Mouse (Mus musculus) myocyte (in vitro differentiated cells): ENCODE results near the gene Mast4. TPM values are rescaled to one million over a fixed set of nuclear protein-coding genes. Genes with fewer than 3 reads are reported as not detected.

Source experiments
- H3K27me3 ChIP-seq: one replicate; pipeline ENCODE4 v1.6.1; 2011; ENCODE audit not compliant: control insufficient read depth, insufficient read depth, insufficient read length
- H3K36me3 ChIP-seq: one replicate; pipeline ENCODE4 v1.6.1; 2011; ENCODE audit not compliant: control insufficient read depth, insufficient read depth
- H3K4me2 ChIP-seq: one replicate; pipeline ENCODE4 v1.6.1; 2011; ENCODE audit warnings: low read depth, control low read depth
- H3K4me3 ChIP-seq: one replicate; pipeline ENCODE4 v1.5.1; 2011; ENCODE audit warnings: mild to moderate bottlenecking, control low read depth, moderate library complexity
- H3K79me2 ChIP-seq: one replicate; pipeline ENCODE4 v1.6.1; 2011; ENCODE audit not compliant: control insufficient read depth, insufficient read depth
- H3ac ChIP-seq: one replicate; pipeline ENCODE4 v1.6.1; 2011; ENCODE audit not compliant: control insufficient read depth, insufficient read length
- CEBPB ChIP-seq: IDR thresholded peaks from 2 replicates; pipeline ENCODE4 v1.6.1; 2011; ENCODE audit warnings: mild to moderate bottlenecking, moderate library complexity; ENCODE audit not compliant: poor library complexity, insufficient read depth, severe bottlenecking
- E2F4 ChIP-seq: IDR thresholded peaks from one replicate; pipeline ENCODE4 v1.6.1; 2011; ENCODE audit warnings: mild to moderate bottlenecking, control low read depth, moderate library complexity; ENCODE audit not compliant: insufficient read depth
- MAX ChIP-seq: IDR thresholded peaks from one replicate; pipeline ENCODE4 v1.6.1; 2011; ENCODE audit warnings: low read depth, mild to moderate bottlenecking, control low read depth
- MYOD1 ChIP-seq, 3 experiments: IDR thresholded peaks; one replicate each; pipeline ENCODE4 v1.6.1; 2011; ENCODE audit warnings: control low read depth in 2 of 3, low read depth in 2 of 3, mild to moderate bottlenecking in 2 of 3, moderate library complexity in 1 of 3; ENCODE audit not compliant: insufficient read length in 2 of 3, control insufficient read depth in 1 of 3
- MYOG ChIP-seq, 3 experiments: IDR thresholded peaks; one replicate each; pipeline ENCODE4 v1.6.1; 2011; ENCODE audit warnings: control low read depth in 2 of 3, low read depth in 2 of 3, mild to moderate bottlenecking in 2 of 3; ENCODE audit not compliant: insufficient read length in 2 of 3, control insufficient read depth in 1 of 3, insufficient read depth in 1 of 3
- POLR2A ChIP-seq: IDR thresholded peaks from one replicate; pipeline ENCODE4 v1.6.1; 2011; ENCODE audit warnings: low read depth, mild to moderate bottlenecking, control low read depth, moderate library complexity; ENCODE audit not compliant: insufficient read length
- POLR2AphosphoS2 ChIP-seq: IDR thresholded peaks from one replicate; pipeline ENCODE4 v1.6.1; 2011; ENCODE audit warnings: low read depth, control low read depth; ENCODE audit not compliant: insufficient read length
- REST ChIP-seq: IDR thresholded peaks from one replicate; pipeline ENCODE4 v1.6.1; 2011; ENCODE audit warnings: mild to moderate bottlenecking, control low read depth, moderate library complexity; ENCODE audit not compliant: insufficient read depth, insufficient read length
- SRF ChIP-seq: IDR thresholded peaks from one replicate; pipeline ENCODE4 v1.6.1; 2011; ENCODE audit warnings: low read depth; ENCODE audit not compliant: control insufficient read depth, insufficient read length
- TCF12 ChIP-seq: IDR thresholded peaks from one replicate; pipeline ENCODE4 v1.6.1; 2011; ENCODE audit warnings: mild to moderate bottlenecking, control low read depth; ENCODE audit not compliant: poor library complexity, insufficient read depth, severe bottlenecking
- TCF3 ChIP-seq: IDR thresholded peaks from one replicate; pipeline ENCODE4 v1.6.1; 2011; ENCODE audit warnings: low read depth, control low read depth; ENCODE audit not compliant: insufficient read length
- USF1 ChIP-seq: IDR thresholded peaks from one replicate; pipeline ENCODE4 v1.6.1; 2011; ENCODE audit warnings: low read depth, mild to moderate bottlenecking, control low read depth, moderate library complexity
- polyA plus RNA-seq: library from polyadenylated mRNA; unstranded; fragments of >200 nt; fragmentation: generic; extraction: Trizol; gene quantifications from one replicate; pipeline ENCODE4 v1.2.1, GENCODE M21; 2012; ENCODE audit warnings: missing spikeins

Gene Mast4
- polyA plus RNA-seq, 1 experiment = 15.0 TPM

DNA sequence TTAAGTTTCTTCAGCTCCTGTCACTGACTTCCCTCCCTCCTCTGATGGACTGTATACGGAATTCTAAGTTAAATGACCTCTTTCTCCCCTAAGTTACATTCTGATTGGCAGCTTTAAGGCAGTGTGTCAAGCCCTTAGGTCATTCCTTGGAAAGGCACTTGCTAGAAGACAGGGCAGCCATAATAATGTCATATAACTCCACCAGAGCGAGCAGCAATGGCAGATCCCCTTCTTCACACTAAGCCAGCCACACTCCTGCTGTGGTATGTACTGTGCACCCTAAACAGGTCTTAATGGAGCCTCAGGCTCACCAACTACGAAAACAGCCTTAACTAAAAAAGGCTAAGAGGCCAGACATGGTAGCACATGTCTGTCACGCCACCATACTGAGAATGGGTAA is 123.6 kb downstream of the Mast4 start:
- no peaks in the 10 kb centered on the region for H3K27me3 ChIP-seq
- no peaks in the 10 kb centered on the region for H3K36me3 ChIP-seq
- H3K4me3 ChIP-seq = no peak overlapping the region
- no peak overlapping the region for H3ac ChIP-seq
- peak overlapping the region; percentile 90 for H3K4me2 ChIP-seq
- no peak for TF ChIP-seq REST
- TF ChIP-seq USF1 = no peak
- TF ChIP-seq POLR2A = no peak
- no peak for TF ChIP-seq E2F4
- no peak for TF ChIP-seq MYOG (IDR thresholded peaks at IDR 0.05; ENCODE audit: control insufficient read depth in 1 of 3, insufficient read depth in 1 of 3, insufficient read length in 2 of 3, low read depth in 2 of 3)
- TF ChIP-seq TCF12 = no peak
- TF ChIP-seq SRF = no peak
- peaks cover 42% of the 10 kb centered on the region for H3K79me2 ChIP-seq

GRCm38 (mm10) chr13:103207199-103207598 is 127.1 kb downstream of the Mast4 start:
- TF ChIP-seq TCF3 (no peak), POLR2A (no peak), POLR2AphosphoS2 (no peak), MAX (no peak), E2F4 (no peak), CEBPB (no peak), SRF (no peak), MYOG (IDR thresholded peaks at IDR 0.05; ENCODE audit: control insufficient read depth in 1 of 3, insufficient read depth in 1 of 3, insufficient read length in 2 of 3, low read depth in 2 of 3) (no peak), MYOD1 (IDR thresholded peaks at IDR 0.05; ENCODE audit: control insufficient read depth in 1 of 3, insufficient read length in 2 of 3, low read depth in 2 of 3) (no peak), REST (no peak), USF1 (no peak), TCF12 (no peak)
- no peaks in the 10 kb centered on the region for H3K27me3 ChIP-seq
- H3K36me3 ChIP-seq = no peaks in the 10 kb centered on the region
- H3K4me2 ChIP-seq = no peak overlapping the region
- H3K79me2 ChIP-seq = peaks cover 49% of the 10 kb centered on the region
- H3K4me3 ChIP-seq = no peak overlapping the region
- no peak overlapping the region for H3ac ChIP-seq

DNA sequence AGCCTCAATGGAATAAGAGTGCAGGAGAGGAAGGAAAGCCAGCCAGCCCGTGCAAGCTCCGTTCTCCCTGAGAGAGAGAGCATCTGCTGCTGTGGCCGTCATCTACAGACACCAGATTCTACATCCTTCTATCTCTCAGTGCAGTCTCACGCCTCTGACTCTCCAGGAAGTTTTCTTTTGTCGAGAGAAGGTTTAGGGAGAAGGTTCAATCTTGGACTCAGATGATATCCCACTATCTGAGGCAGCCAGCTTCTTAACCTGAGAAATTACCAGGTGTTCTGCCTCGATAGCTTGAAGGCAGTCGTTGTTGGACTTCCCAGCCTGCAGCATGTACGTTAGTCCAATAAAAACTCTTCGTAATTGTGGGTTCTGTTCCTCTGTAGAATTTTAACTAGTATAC is 127.7 kb downstream of the Mast4 start:
- TF ChIP-seq TCF12 = no peak
- no peaks in the 10 kb centered on the region for H3K27me3 ChIP-seq
- no peak overlapping the region for H3ac ChIP-seq
- peaks cover 49% of the 10 kb centered on the region for H3K79me2 ChIP-seq
- H3K4me3 ChIP-seq = no peak overlapping the region
- H3K4me2 ChIP-seq = no peak overlapping the region
- H3K36me3 ChIP-seq = no peaks in the 10 kb centered on the region

DNA sequence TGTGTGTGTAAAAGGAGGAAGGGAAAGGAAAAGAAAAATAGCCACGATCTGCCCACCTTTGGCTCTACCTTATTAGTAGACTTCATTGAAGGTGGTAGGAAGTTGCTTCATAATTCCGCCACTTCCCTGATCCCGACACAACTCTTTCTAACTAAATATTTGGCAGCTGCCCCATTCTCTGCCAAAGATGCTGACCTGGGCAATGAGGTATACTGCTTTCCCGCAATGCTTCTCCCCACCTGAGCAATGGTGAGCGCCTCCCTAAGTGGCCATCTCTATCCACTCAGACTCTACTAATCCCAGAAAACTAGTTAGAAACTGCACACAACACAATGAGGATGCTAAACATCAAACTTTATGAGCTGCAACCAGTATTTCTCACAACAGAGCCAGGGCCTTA is 129.1 kb downstream of the Mast4 start:
- Histone ChIP-seq H3ac (no peak overlapping the region), H3K27me3 (no peaks in the 10 kb centered on the region), H3K4me3 (no peak overlapping the region), H3K79me2 (peaks cover 49% of the 10 kb centered on the region), H3K36me3 (no peaks in the 10 kb centered on the region), H3K4me2 (no peak overlapping the region)
- no peak for TF ChIP-seq MYOD1 (IDR thresholded peaks at IDR 0.05; ENCODE audit: control insufficient read depth in 1 of 3, insufficient read length in 2 of 3, low read depth in 2 of 3)
- TF ChIP-seq USF1 = no peak
- TF ChIP-seq SRF = no peak
- TF ChIP-seq POLR2A = no peak
- TF ChIP-seq E2F4 = no peak
- no peak for TF ChIP-seq CEBPB
- TF ChIP-seq TCF3 = no peak
- TF ChIP-seq MYOG (IDR thresholded peaks at IDR 0.05; ENCODE audit: control insufficient read depth in 1 of 3, insufficient read depth in 1 of 3, insufficient read length in 2 of 3, low read depth in 2 of 3) = no peak
- TF ChIP-seq POLR2AphosphoS2 = no peak
- TF ChIP-seq MAX = no peak
- no peak for TF ChIP-seq REST
- TF ChIP-seq TCF12 = no peak

- Histone ChIP-seq H3K4me2 (no peak overlapping the region), H3K79me2 (peaks cover 49% of the 10 kb centered on the region), H3ac (no peak overlapping the region), H3K4me3 (no peak overlapping the region), H3K36me3 (no peaks in the 10 kb centered on the region), H3K27me3 (no peaks in the 10 kb centered on the region)
- TF ChIP-seq MYOG (IDR thresholded peaks at IDR 0.05; ENCODE audit: control insufficient read depth in 1 of 3, insufficient read depth in 1 of 3, insufficient read length in 2 of 3, low read depth in 2 of 3) (no peak), POLR2A (no peak), REST (no peak), POLR2AphosphoS2 (no peak), TCF3 (no peak), MAX (no peak), USF1 (no peak), MYOD1 (IDR thresholded peaks at IDR 0.05; ENCODE audit: control insufficient read depth in 1 of 3, insufficient read length in 2 of 3, low read depth in 2 of 3) (no peak), E2F4 (no peak), TCF12 (no peak), CEBPB (no peak), SRF (no peak)
Measured at GRCm38 (mm10) chr13:103203376-103203895, 130.9 kb downstream of the Mast4 start.
